Mouse (Mus musculus): ENCODE measurements around the gene Plscr2.

Plscr2 gene

GRCm38 (mm10) chr9:92301213-92301612 lies 25.8 kb downstream of the Plscr2 start:
- TF ChIP-seq GATA4 (IDR thresholded peaks at IDR 0.05; ENCODE audit: insufficient replicate concordance, low read length), result no peak

- no peak for TF ChIP-seq GATA4 (IDR thresholded peaks at IDR 0.05; ENCODE audit: insufficient replicate concordance, low read length)
These were observed 29.7 kb downstream of the Plscr2 start for GRCm38 (mm10) chr9:92305075-92305474.

GRCm38 (mm10) chr9:92305620-92306220 lies 30.3 kb downstream of the Plscr2 start:
- no peak for TF ChIP-seq GATA4 (IDR thresholded peaks at IDR 0.05; ENCODE audit: insufficient replicate concordance, low read length)

GRCm38 (mm10) chr9:92309077-92309476 lies 33.7 kb downstream of the Plscr2 start, which contains the start of gene 1700057G04Rik:
Gene 1700057G04Rik (plus strand): TSS chr9:92309377.
- no peak for TF ChIP-seq GATA4 (IDR thresholded peaks at IDR 0.05; ENCODE audit: insufficient replicate concordance, low read length)

- no peak for TF ChIP-seq GATA4 (IDR thresholded peaks at IDR 0.05; ENCODE audit: insufficient replicate concordance, low read length)
These were observed 41.4 kb downstream of the Plscr2 start for GRCm38 (mm10) chr9:92316791-92317190.

- TF ChIP-seq GATA4 (IDR thresholded peaks at IDR 0.05; ENCODE audit: insufficient replicate concordance, low read length), result no peak
These were observed 51.4 kb downstream of the Plscr2 start for GRCm38 (mm10) chr9:92326813-92327212.

- TF ChIP-seq GATA4 (IDR thresholded peaks at IDR 0.05; ENCODE audit: insufficient replicate concordance, low read length), result no peak
These were observed 56.0 kb downstream of the Plscr2 start for GRCm38 (mm10) chr9:92331383-92331782.

GRCm38 (mm10) chr9:92334845-92335244 lies 59.4 kb downstream of the Plscr2 start:
- TF ChIP-seq GATA4 (IDR thresholded peaks at IDR 0.05; ENCODE audit: insufficient replicate concordance, low read length), result no peak

- TF ChIP-seq GATA4 (IDR thresholded peaks at IDR 0.05; ENCODE audit: insufficient replicate concordance, low read length), result no peak
These were observed 59.9 kb downstream of the Plscr2 start for GRCm38 (mm10) chr9:92335277-92335818.

GRCm38 (mm10) chr9:92337063-92337462 lies 61.7 kb downstream of the Plscr2 start:
- no peak for TF ChIP-seq GATA4 (IDR thresholded peaks at IDR 0.05; ENCODE audit: insufficient replicate concordance, low read length)

GRCm38 (mm10) chr9:92337661-92338060 lies 62.3 kb downstream of the Plscr2 start:
- TF ChIP-seq GATA4 (IDR thresholded peaks at IDR 0.05; ENCODE audit: insufficient replicate concordance, low read length), result no peak

- no peak for TF ChIP-seq GATA4 (IDR thresholded peaks at IDR 0.05; ENCODE audit: insufficient replicate concordance, low read length)
These were observed 63.6 kb downstream of the Plscr2 start for GRCm38 (mm10) chr9:92338954-92339353.
